Mouse (Mus musculus): Measurements from ENCODE around the gene Thbd. TPM values are rescaled to one million over a fixed set of nuclear protein-coding genes. Genes with fewer than 3 reads are reported as not detected.

Thbd gene
- polyA plus RNA-seq, 1 experiment from 2014 or later, result 4.6 TPM

GRCm38 (mm10) chr2:148364536-148364935 is 43.5 kb downstream of the Thbd start:
- no peak for DNase-seq (ENCODE audit: low spot score)
- Histone ChIP-seq H3K4me2 (no peak overlapping the region), H3K27ac (ENCODE audit: low read depth, low read length) (no peak overlapping the region), H3K27me3 (replicated peaks; ENCODE audit: control insufficient read depth, insufficient read depth, low read length) (no peaks in the 10 kb centered on the region), H3K36me3 (ENCODE audit: control insufficient read depth, insufficient read depth, low read length) (no peaks in the 10 kb centered on the region), H3K4me3 (ENCODE audit: low read depth, low read length) (no peak overlapping the region), H3K4me1 (replicated peaks; ENCODE audit: control insufficient read depth, insufficient read depth, low read length) (no peaks in the 10 kb centered on the region), H3K9me3 (ENCODE audit: control insufficient read depth, low read length) (no peaks in the 10 kb centered on the region), H3K9ac (ENCODE audit: low read depth, low read length) (no peak overlapping the region)
- WGBS, result 86% methylated on average over 3 of the region's 3 CpGs
- ATAC-seq (replicated peaks; ENCODE audit: low FRiP score), result no peak

- no peak overlapping the region for H3K4me3 ChIP-seq (ENCODE audit: low read depth, low read length)
- ATAC-seq (replicated peaks; ENCODE audit: low FRiP score), result no peak
- H3K9ac ChIP-seq (ENCODE audit: low read depth, low read length), result no peak overlapping the region
- no peak overlapping the region for H3K4me2 ChIP-seq
- no peaks in the 10 kb centered on the region for H3K4me1 ChIP-seq (replicated peaks; ENCODE audit: control insufficient read depth, insufficient read depth, low read length)
- H3K36me3 ChIP-seq (ENCODE audit: control insufficient read depth, insufficient read depth, low read length), result no peaks in the 10 kb centered on the region
- 74% methylated on average over 1 of the region's 1 CpGs for WGBS
- no peaks in the 10 kb centered on the region for H3K9me3 ChIP-seq (ENCODE audit: control insufficient read depth, low read length)
- H3K27me3 ChIP-seq (replicated peaks; ENCODE audit: control insufficient read depth, insufficient read depth, low read length), result no peaks in the 10 kb centered on the region
- H3K27ac ChIP-seq (ENCODE audit: low read depth, low read length), result no peak overlapping the region
- DNase-seq (ENCODE audit: low spot score), result no peak
Measured at GRCm38 (mm10) chr2:148357145-148357544, 50.8 kb downstream of the Thbd start.

Other genes with a start within 250 kb of the Thbd start
- gene Sstr4, start 12.8 kb downstream of the Thbd start, polyA plus RNA-seq (2014; fragmentation: Nextera tagmentation; extraction: Ambion mirVana), result 0.42 and 0.43 TPM in 2 replicates
- 4.6 and 5.0 TPM in 2 replicates for gene Cd93, start 35.4 kb upstream of the Thbd start, polyA plus RNA-seq (2014; fragmentation: Nextera tagmentation; extraction: Ambion mirVana)